Mouse (Mus musculus) forebrain, embryonic 11.5 days (tissue): ENCODE data around the gene Tns4. TPM values are rescaled to one million over a fixed set of nuclear protein-coding genes. Genes with fewer than 3 reads are reported as not detected.

Experiments
- ATAC-seq: fragments of 200-750 bp; cut with Nextera tagmentation; replicated peaks from 2 replicates; pipeline ENCODE4 v1.8.0; 2017; ENCODE audit warnings: moderate TSS enrichment; ENCODE audit not compliant: low FRiP score
- DNase-seq: peaks from one replicate; pipeline ENCODE4 v3.0.0-alpha.2; 2017; ENCODE audit warnings: low spot score
- H3K27ac ChIP-seq: fragments of 300-500 bp; sonication (generic); 2 replicates; pipeline ENCODE4 v1.5.1; 2014; ENCODE audit warnings: low read depth, low read length
- H3K27me3 ChIP-seq: fragments of 300-500 bp; sonication (generic); 2 replicates; pipeline ENCODE4 v1.6.1; 2014; ENCODE audit warnings: mild to moderate bottlenecking, low read length, mixed read lengths; ENCODE audit not compliant: control insufficient read depth, insufficient read depth
- H3K36me3 ChIP-seq: fragments of 300-500 bp; sonication (generic); 2 replicates; pipeline ENCODE4 v1.6.1; 2014; ENCODE audit warnings: mild to moderate bottlenecking, low read length, moderate library complexity, mixed read lengths; ENCODE audit not compliant: control insufficient read depth, insufficient read depth
- H3K4me1 ChIP-seq: fragments of 300-500 bp; sonication (generic); replicated peaks from 2 replicates; pipeline ENCODE4 v1.6.1; 2014; ENCODE audit warnings: low read length, mixed read lengths; ENCODE audit not compliant: control insufficient read depth, insufficient read depth
- H3K4me2 ChIP-seq: fragments of 300-500 bp; sonication (generic); 2 replicates; pipeline ENCODE4 v1.6.1; 2014; ENCODE audit warnings: low read depth, mild to moderate bottlenecking, low read length, moderate library complexity, mixed read lengths; ENCODE audit not compliant: severe bottlenecking
- H3K4me3 ChIP-seq: fragments of 300-500 bp; sonication (generic); 2 replicates; pipeline ENCODE4 v1.5.1; 2014; ENCODE audit warnings: low read depth, low read length
- H3K9ac ChIP-seq: fragments of 300-500 bp; sonication (generic); 2 replicates; pipeline ENCODE4 v1.6.1; 2014; ENCODE audit warnings: low read length
- H3K9me3 ChIP-seq: fragments of 300-500 bp; sonication (generic); 2 replicates; pipeline ENCODE4 v1.6.1; 2016; ENCODE audit warnings: low read length, mixed read lengths; ENCODE audit not compliant: control insufficient read depth
- WGBS: fragments of 180-500 bp; shearing (Covaris S2); extraction: QIAGEN DNeasy Blood & Tissue Kit; methylation state at CpG from one replicate; pipeline ENCODE4 v1.1.7; 2014; 5-methylcytosine and 5-hydroxymethylcytosine counted together
- polyA plus RNA-seq: library from polyadenylated mRNA; unstranded; fragments of >200 nt; fragmentation: Nextera tagmentation; extraction: Ambion mirVana; gene quantifications from 2 replicates; pipeline ENCODE4 v1.2.1, GENCODE M21; 2014

Tns4 gene
- polyA plus RNA-seq, 1 experiment from 2014 or later: 0.65 TPM

- DNase-seq: no peak
- no peaks in the 10 kb centered on the region for H3K9me3 ChIP-seq
- H3K36me3 ChIP-seq: no peaks in the 10 kb centered on the region
- H3K4me2 ChIP-seq: no peak overlapping the region
- H3K27me3 ChIP-seq: no peaks in the 10 kb centered on the region
- no peak overlapping the region for H3K4me3 ChIP-seq
- H3K27ac ChIP-seq: no peak overlapping the region
- ATAC-seq: no peak
- H3K4me1 ChIP-seq: no peaks in the 10 kb centered on the region; the same call in 1 of the 2 replicates
- H3K9ac ChIP-seq: no peak overlapping the region
- 72% methylated on average over 5 of the region's 5 CpGs for WGBS
Observed at GRCm38 (mm10) chr11:99073781-99074180, 15.3 kb downstream of the Tns4 start.

DNA sequence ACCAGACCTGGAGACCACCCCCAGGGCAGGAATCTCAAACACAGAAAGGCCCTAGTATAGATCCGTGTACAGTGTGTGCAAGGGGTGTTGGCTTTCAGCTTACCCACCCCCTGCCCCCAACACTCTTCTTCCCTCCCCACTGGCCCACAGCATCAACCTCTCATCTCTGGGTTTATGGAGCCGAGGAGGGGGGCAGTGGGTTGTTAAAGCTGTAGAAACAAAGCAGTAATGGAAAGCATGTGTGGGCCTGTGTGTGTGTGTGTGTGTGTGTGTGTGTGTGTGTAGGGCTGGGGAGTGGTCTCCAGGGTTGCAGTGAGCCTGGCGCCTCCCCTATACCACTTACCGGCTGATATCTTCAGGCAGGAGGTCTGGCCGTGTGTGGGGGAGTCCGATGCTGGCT is 17.2 kb downstream of the Tns4 start:
- H3K9me3 ChIP-seq: no peaks in the 10 kb centered on the region
- no peaks in the 10 kb centered on the region for H3K36me3 ChIP-seq
- no peak overlapping the region for H3K4me2 ChIP-seq
- 56% methylated on average over 6 of the region's 6 CpGs for WGBS
- no peaks in the 10 kb centered on the region; the same call in 1 of the 2 replicates for H3K4me1 ChIP-seq
- no peak overlapping the region for H3K9ac ChIP-seq
- ATAC-seq (no peak), DNase-seq (peak; percentile 74)
- no peaks in the 10 kb centered on the region for H3K27me3 ChIP-seq
- H3K4me3 ChIP-seq: no peak overlapping the region
- no peak overlapping the region for H3K27ac ChIP-seq

DNA sequence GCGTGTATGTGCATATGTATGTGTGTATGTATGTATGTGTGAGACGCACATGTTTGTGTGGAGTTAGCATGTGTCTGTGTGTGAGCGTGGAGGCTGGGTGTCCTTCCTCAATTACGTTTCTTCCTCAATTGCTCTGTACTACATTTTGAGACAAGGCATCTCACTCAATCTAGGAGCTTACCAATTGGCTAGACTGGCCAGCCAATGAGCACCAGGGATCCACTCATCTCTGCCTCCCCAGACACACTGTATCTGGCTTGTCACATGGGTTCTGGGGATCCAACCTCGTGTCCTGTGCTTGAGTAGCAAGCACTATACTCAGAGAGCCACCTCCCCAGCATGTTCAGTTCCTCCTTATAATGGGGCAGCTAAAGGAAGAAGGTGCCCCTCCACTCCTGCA is 20.7 kb downstream of the Tns4 start:
- Histone ChIP-seq H3K4me2 (no peak overlapping the region), H3K36me3 (no peaks in the 10 kb centered on the region), H3K9ac (no peak overlapping the region), H3K27ac (no peak overlapping the region), H3K4me1 (peaks cover 1% of the 10 kb centered on the region; the same call in 1 of the 2 replicates), H3K9me3 (no peaks in the 10 kb centered on the region), H3K4me3 (no peak overlapping the region), H3K27me3 (no peaks in the 10 kb centered on the region)
- ATAC-seq (no peak), DNase-seq (no peak)
- WGBS: 80% methylated on average over 5 of the region's 5 CpGs

- H3K27me3 ChIP-seq: no peaks in the 10 kb centered on the region
- peaks cover 2% of the 10 kb centered on the region; the same call in 1 of the 2 replicates for H3K4me1 ChIP-seq
- no peaks in the 10 kb centered on the region for H3K9me3 ChIP-seq
- no peak overlapping the region for H3K9ac ChIP-seq
- no peak overlapping the region for H3K27ac ChIP-seq
- ATAC-seq (no peak), DNase-seq (no peak)
- H3K4me3 ChIP-seq: no peak overlapping the region
- no peaks in the 10 kb centered on the region for H3K36me3 ChIP-seq
- H3K4me2 ChIP-seq: no peak overlapping the region
- 86% methylated on average over 8 of the region's 8 CpGs for WGBS
Observed at GRCm38 (mm10) chr11:99067591-99067990, 21.5 kb downstream of the Tns4 start.

GRCm38 (mm10) chr11:99065979-99066378 is 23.1 kb downstream of the Tns4 start:
- Histone ChIP-seq H3K9ac (no peak overlapping the region), H3K4me2 (no peak overlapping the region), H3K4me1 (peaks cover 2% of the 10 kb centered on the region; the same call in 1 of the 2 replicates), H3K4me3 (no peak overlapping the region), H3K36me3 (no peaks in the 10 kb centered on the region), H3K27me3 (no peaks in the 10 kb centered on the region), H3K27ac (no peak overlapping the region), H3K9me3 (no peaks in the 10 kb centered on the region)
- WGBS: 32% methylated on average over 2 of the region's 2 CpGs
- peak; percentile 83 for DNase-seq
- ATAC-seq: no peak

- no peak overlapping the region for H3K27ac ChIP-seq
- no peaks in the 10 kb centered on the region for H3K36me3 ChIP-seq
Observed at GRCm38 (mm10) chr11:99065353-99065752, 23.8 kb downstream of the Tns4 start.

GRCm38 (mm10) chr11:99063406-99064131 is 25.5 kb downstream of the Tns4 start:
- H3K9ac ChIP-seq: no peak overlapping the region
- DNase-seq (no peak), ATAC-seq (no peak)
- H3K27me3 ChIP-seq: no peaks in the 10 kb centered on the region
- H3K4me1 ChIP-seq: peaks cover 2% of the 10 kb centered on the region; the same call in 1 of the 2 replicates
- 49% methylated on average over 8 of the region's 8 CpGs for WGBS
- no peaks in the 10 kb centered on the region for H3K36me3 ChIP-seq
- H3K4me3 ChIP-seq: no peak overlapping the region
- H3K27ac ChIP-seq: no peak overlapping the region
- no peaks in the 10 kb centered on the region for H3K9me3 ChIP-seq
- H3K4me2 ChIP-seq: no peak overlapping the region

More at GRCm38 (mm10) chr11:99065353-99065752, 23.8 kb downstream of the Tns4 start:
- ATAC-seq (no peak), DNase-seq (no peak)
- no peak overlapping the region for H3K4me2 ChIP-seq
- H3K27me3 ChIP-seq: no peaks in the 10 kb centered on the region
- no peak overlapping the region for H3K9ac ChIP-seq
- WGBS: 71% methylated on average over 3 of the region's 3 CpGs
- no peaks in the 10 kb centered on the region for H3K9me3 ChIP-seq
- H3K4me3 ChIP-seq: no peak overlapping the region
- H3K4me1 ChIP-seq: peaks cover 2% of the 10 kb centered on the region; the same call in 1 of the 2 replicates

DNA sequence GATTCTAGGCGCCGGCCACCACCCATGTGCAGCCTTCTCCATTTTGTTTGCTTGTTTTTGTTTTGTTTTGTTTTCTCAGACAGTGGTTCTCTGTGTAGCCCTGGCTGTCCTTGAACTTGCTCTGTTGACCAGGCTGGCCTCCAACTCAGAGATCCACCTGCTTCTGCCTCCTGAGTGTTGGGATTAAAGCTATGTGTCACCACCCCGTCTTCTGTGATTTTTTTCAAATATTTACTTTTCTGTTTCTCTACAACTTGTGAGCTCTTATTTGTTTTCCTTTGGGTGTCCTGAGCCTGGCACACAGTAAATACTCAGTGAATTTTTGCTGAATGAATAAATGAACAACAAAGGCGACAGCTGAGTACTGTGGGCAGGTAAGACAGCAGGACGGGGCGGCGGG is 26.4 kb downstream of the Tns4 start:
- Histone ChIP-seq H3K4me1 (peaks cover 2% of the 10 kb centered on the region; the same call in 1 of the 2 replicates), H3K27me3 (no peaks in the 10 kb centered on the region), H3K4me3 (no peak overlapping the region), H3K9ac (no peak overlapping the region), H3K9me3 (no peaks in the 10 kb centered on the region), H3K36me3 (no peaks in the 10 kb centered on the region), H3K27ac (no peak overlapping the region), H3K4me2 (no peak overlapping the region)
- ATAC-seq (no peak), DNase-seq (no peak)
- 86% methylated on average over 7 of the region's 7 CpGs for WGBS

DNA sequence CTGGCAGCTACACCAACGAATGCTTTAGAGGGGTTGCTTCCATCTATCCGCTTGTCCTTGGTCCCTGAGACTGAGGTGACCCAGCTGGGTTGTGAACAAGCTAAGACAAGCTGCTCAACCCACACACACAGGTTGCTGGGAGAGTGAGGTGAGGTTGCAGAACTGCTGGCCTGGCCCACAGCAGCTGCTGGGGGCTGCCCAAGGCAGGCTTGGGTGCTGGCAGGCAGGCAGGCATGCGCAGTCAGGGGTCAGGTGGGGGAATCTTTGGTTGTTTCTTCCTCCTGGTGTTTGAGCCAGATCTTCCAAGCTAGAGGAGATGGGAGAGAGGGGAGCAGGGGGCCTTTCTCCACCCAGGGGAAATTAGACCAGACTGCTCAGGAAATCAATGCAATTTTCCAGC is 28.7 kb downstream of the Tns4 start:
- WGBS: 87% methylated on average over 3 of the region's 3 CpGs
- Histone ChIP-seq H3K4me3 (no peak overlapping the region), H3K27ac (no peak overlapping the region)

More for the DNA sequence above, 28.7 kb downstream of the Tns4 start:
- Histone ChIP-seq H3K4me2 (no peak overlapping the region), H3K9ac (no peak overlapping the region), H3K27me3 (no peaks in the 10 kb centered on the region), H3K36me3 (no peaks in the 10 kb centered on the region), H3K9me3 (no peaks in the 10 kb centered on the region), H3K4me1 (peaks cover 5% of the 10 kb centered on the region; the same call in 1 of the 2 replicates)
- DNase-seq (no peak), ATAC-seq (no peak)
